Mouse (Mus musculus): ENCODE data around the gene Coro2b. TPM values are rescaled to one million over a fixed set of nuclear protein-coding genes. Genes with fewer than 3 reads are reported as not detected.

Coro2b gene
- polyA plus RNA-seq, 1 experiment from 2014 or later, result 9.0 TPM

- WGBS, result 77% methylated on average over 8 of the region's 8 CpGs
- no peak overlapping the region for H3K27ac ChIP-seq (ENCODE audit: low read depth)
- peaks cover 27% of the 10 kb centered on the region for H3K4me1 ChIP-seq (replicated peaks; ENCODE audit: control insufficient read depth, insufficient read depth, low read length)
These were observed 1.3 kb downstream of the Coro2b start for GRCm38 (mm10) chr9:62535566-62535965.

GRCm38 (mm10) chr9:62534691-62535090 is 2.2 kb downstream of the Coro2b start:
- ATAC-seq (replicated peaks; ENCODE audit: low FRiP score, low TSS enrichment, low read depth), result no peak
- H3K27ac ChIP-seq (ENCODE audit: low read depth), result no peak overlapping the region
- WGBS, result 90% methylated on average over 7 of the region's 7 CpGs
- H3K4me1 ChIP-seq (replicated peaks; ENCODE audit: control insufficient read depth, insufficient read depth, low read length), result peaks cover 27% of the 10 kb centered on the region
- H3K27me3 ChIP-seq (replicated peaks; ENCODE audit: control insufficient read depth, insufficient read depth, low read length), result peaks cover 15% of the 10 kb centered on the region; the same call in 1 of the 2 replicates
- H3K9me3 ChIP-seq (ENCODE audit: control insufficient read depth, low read length), result no peaks in the 10 kb centered on the region
- no peaks in the 10 kb centered on the region for H3K36me3 ChIP-seq (ENCODE audit: control insufficient read depth, insufficient read depth, low read length)
- no peak for DNase-seq (ENCODE audit: low spot score)
- no peak overlapping the region for H3K4me2 ChIP-seq (ENCODE audit: low read length)
- no peak overlapping the region for H3K4me3 ChIP-seq (ENCODE audit: low read depth, low read length)
- H3K9ac ChIP-seq (ENCODE audit: low read length), result no peak overlapping the region

More at GRCm38 (mm10) chr9:62535566-62535965, 1.3 kb downstream of the Coro2b start:
- DNase-seq (ENCODE audit: low spot score) (no peak), ATAC-seq (replicated peaks; ENCODE audit: low FRiP score, low TSS enrichment, low read depth) (no peak)
- peak overlapping the region; percentile 92 for H3K4me2 ChIP-seq (ENCODE audit: low read length)
- H3K27me3 ChIP-seq (replicated peaks; ENCODE audit: control insufficient read depth, insufficient read depth, low read length), result peaks cover 15% of the 10 kb centered on the region; the same call in 1 of the 2 replicates
- H3K4me3 ChIP-seq (ENCODE audit: low read depth, low read length), result 0 out of 2 replicates have a peak overlapping the region, but pooled peaks have one; percentile 62
- H3K9me3 ChIP-seq (ENCODE audit: control insufficient read depth, low read length), result no peaks in the 10 kb centered on the region
- no peaks in the 10 kb centered on the region for H3K36me3 ChIP-seq (ENCODE audit: control insufficient read depth, insufficient read depth, low read length)
- peak overlapping the region; percentile 61 for H3K9ac ChIP-seq (ENCODE audit: low read length)

GRCm38 (mm10) chr9:62534158-62534557 is 2.7 kb downstream of the Coro2b start:
- Histone ChIP-seq H3K4me2 (ENCODE audit: low read length) (no peak overlapping the region), H3K4me1 (replicated peaks; ENCODE audit: control insufficient read depth, insufficient read depth, low read length) (peaks cover 27% of the 10 kb centered on the region), H3K9me3 (ENCODE audit: control insufficient read depth, low read length) (no peaks in the 10 kb centered on the region), H3K9ac (ENCODE audit: low read length) (no peak overlapping the region), H3K27ac (ENCODE audit: low read depth) (no peak overlapping the region), H3K36me3 (ENCODE audit: control insufficient read depth, insufficient read depth, low read length) (no peaks in the 10 kb centered on the region), H3K4me3 (ENCODE audit: low read depth, low read length) (no peak overlapping the region), H3K27me3 (replicated peaks; ENCODE audit: control insufficient read depth, insufficient read depth, low read length) (peaks cover 13% of the 10 kb centered on the region; the same call in 1 of the 2 replicates)
- DNase-seq (ENCODE audit: low spot score) (no peak), ATAC-seq (replicated peaks; ENCODE audit: low FRiP score, low TSS enrichment, low read depth) (no peak)
- 94% methylated on average over 2 of the region's 2 CpGs for WGBS

DNA sequence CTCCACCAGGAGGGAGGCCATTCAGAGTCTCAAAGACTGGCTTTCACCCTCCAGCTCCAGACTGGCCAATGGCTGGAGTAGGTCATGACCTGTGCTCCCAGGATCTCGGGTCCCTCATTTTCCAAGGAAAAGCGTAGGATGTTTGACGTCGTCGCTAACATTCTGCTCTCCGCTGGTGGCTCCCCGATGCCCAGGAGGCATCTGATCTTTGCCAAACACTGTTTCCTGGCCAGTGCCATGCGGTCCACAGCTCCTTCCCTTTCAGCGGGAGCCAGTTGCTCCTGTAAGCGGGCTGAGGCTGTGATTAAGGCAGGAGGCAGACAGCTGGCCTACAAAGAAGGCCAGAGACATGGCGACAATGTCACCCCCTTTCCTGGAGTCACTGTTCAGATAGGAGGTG is 4.0 kb downstream of the Coro2b start:
- Histone ChIP-seq H3K9ac (ENCODE audit: low read length) (no peak overlapping the region), H3K27ac (ENCODE audit: low read depth) (peak overlapping the region; percentile 61; the same call in 1 of the 2 replicates), H3K9me3 (ENCODE audit: control insufficient read depth, low read length) (no peaks in the 10 kb centered on the region), H3K36me3 (ENCODE audit: control insufficient read depth, insufficient read depth, low read length) (no peaks in the 10 kb centered on the region), H3K4me3 (ENCODE audit: low read depth, low read length) (no peak overlapping the region), H3K4me2 (ENCODE audit: low read length) (no peak overlapping the region), H3K27me3 (replicated peaks; ENCODE audit: control insufficient read depth, insufficient read depth, low read length) (peaks cover 12% of the 10 kb centered on the region; the same call in 1 of the 2 replicates), H3K4me1 (replicated peaks; ENCODE audit: control insufficient read depth, insufficient read depth, low read length) (peaks cover 27% of the 10 kb centered on the region)
- DNase-seq (ENCODE audit: low spot score) (no peak), ATAC-seq (replicated peaks; ENCODE audit: low FRiP score, low TSS enrichment, low read depth) (no peak)
- 75% methylated on average over 11 of the region's 11 CpGs for WGBS

DNA sequence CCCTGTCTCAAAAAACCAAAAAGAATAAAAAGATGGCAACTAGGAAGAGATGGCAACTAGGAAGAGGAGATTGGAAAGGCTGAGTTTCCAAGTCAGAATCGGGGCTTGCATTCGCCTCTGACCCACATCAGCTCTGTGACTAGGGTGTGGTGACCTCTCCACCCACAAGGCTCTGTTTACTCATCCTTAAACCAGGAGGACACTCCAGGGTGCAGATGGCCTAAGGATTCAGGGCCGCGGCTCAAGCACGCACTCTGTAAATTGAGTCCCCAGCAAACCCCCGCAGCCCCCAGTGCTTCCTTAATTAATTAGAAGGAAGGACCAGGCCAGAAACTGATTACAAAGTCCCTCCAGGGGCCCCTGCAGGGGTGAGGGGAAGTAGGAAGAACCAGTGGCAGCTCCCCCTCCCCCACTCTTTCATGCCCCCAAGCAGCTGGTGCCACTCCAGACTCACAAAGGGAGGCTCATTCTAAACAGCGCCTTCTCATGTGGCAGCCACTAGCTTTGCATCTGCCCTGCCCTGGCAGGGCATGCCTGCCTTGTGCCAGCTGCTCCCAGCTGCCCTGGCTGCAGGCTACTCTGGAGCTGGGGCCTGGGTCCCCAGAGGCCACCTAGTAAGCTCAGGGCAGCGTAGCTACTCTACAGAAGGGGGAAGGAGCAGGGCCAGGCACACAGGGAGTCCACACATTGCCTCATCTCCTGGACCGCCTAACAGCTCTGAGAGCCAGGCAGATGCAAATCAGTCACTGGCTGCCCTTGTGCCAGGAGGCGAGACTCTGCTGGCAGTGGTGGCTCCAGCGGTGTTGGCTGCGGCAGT is 5.2 kb downstream of the Coro2b start:
- H3K4me3 ChIP-seq (ENCODE audit: low read depth, low read length), result no peak overlapping the region
- 39% methylated on average over 12 of the region's 12 CpGs for WGBS
- 0 out of 2 replicates have a peak overlapping the region, but pooled peaks have one; percentile 8 for H3K4me2 ChIP-seq (ENCODE audit: low read length)
- H3K9me3 ChIP-seq (ENCODE audit: control insufficient read depth, low read length), result no peaks in the 10 kb centered on the region
- H3K36me3 ChIP-seq (ENCODE audit: control insufficient read depth, insufficient read depth, low read length), result no peaks in the 10 kb centered on the region
- ATAC-seq (replicated peaks; ENCODE audit: low FRiP score, low TSS enrichment, low read depth), result no peak
- H3K4me1 ChIP-seq (replicated peaks; ENCODE audit: control insufficient read depth, insufficient read depth, low read length), result peaks cover 21% of the 10 kb centered on the region
- 0 out of 2 replicates have a peak overlapping the region, but pooled peaks have one; percentile 16 for H3K9ac ChIP-seq (ENCODE audit: low read length)
- H3K27me3 ChIP-seq (replicated peaks; ENCODE audit: control insufficient read depth, insufficient read depth, low read length), result peaks cover 8% of the 10 kb centered on the region; the same call in 1 of the 2 replicates
- peak overlapping the region; percentile 61 for H3K27ac ChIP-seq (ENCODE audit: low read depth)
- no peak for DNase-seq (ENCODE audit: low spot score)

GRCm38 (mm10) chr9:62528527-62528926 is 8.3 kb downstream of the Coro2b start:
- Histone ChIP-seq H3K4me1 (replicated peaks; ENCODE audit: control insufficient read depth, insufficient read depth, low read length) (peaks cover 34% of the 10 kb centered on the region), H3K4me3 (ENCODE audit: low read depth, low read length) (no peak overlapping the region), H3K27me3 (replicated peaks; ENCODE audit: control insufficient read depth, insufficient read depth, low read length) (no peaks in the 10 kb centered on the region), H3K9me3 (ENCODE audit: control insufficient read depth, low read length) (no peaks in the 10 kb centered on the region), H3K4me2 (ENCODE audit: low read length) (no peak overlapping the region), H3K9ac (ENCODE audit: low read length) (no peak overlapping the region), H3K36me3 (ENCODE audit: control insufficient read depth, insufficient read depth, low read length) (no peaks in the 10 kb centered on the region), H3K27ac (ENCODE audit: low read depth) (no peak overlapping the region)
- ATAC-seq (replicated peaks; ENCODE audit: low FRiP score, low TSS enrichment, low read depth) (no peak), DNase-seq (ENCODE audit: low spot score) (no peak)
- 80% methylated on average over 11 of the region's 11 CpGs for WGBS

GRCm38 (mm10) chr9:62526858-62527257 is 10.0 kb downstream of the Coro2b start:
- H3K9ac ChIP-seq (ENCODE audit: low read length), result no peak overlapping the region
- no peak overlapping the region for H3K4me2 ChIP-seq (ENCODE audit: low read length)
- DNase-seq (ENCODE audit: low spot score) (no peak), ATAC-seq (replicated peaks; ENCODE audit: low FRiP score, low TSS enrichment, low read depth) (no peak)
- H3K36me3 ChIP-seq (ENCODE audit: control insufficient read depth, insufficient read depth, low read length), result no peaks in the 10 kb centered on the region
- H3K27ac ChIP-seq (ENCODE audit: low read depth), result no peak overlapping the region
- 79% methylated on average over 8 of the region's 8 CpGs for WGBS
- no peaks in the 10 kb centered on the region for H3K27me3 ChIP-seq (replicated peaks; ENCODE audit: control insufficient read depth, insufficient read depth, low read length)
- no peaks in the 10 kb centered on the region for H3K9me3 ChIP-seq (ENCODE audit: control insufficient read depth, low read length)
- H3K4me1 ChIP-seq (replicated peaks; ENCODE audit: control insufficient read depth, insufficient read depth, low read length), result peaks cover 41% of the 10 kb centered on the region
- no peak overlapping the region for H3K4me3 ChIP-seq (ENCODE audit: low read depth, low read length)

DNA sequence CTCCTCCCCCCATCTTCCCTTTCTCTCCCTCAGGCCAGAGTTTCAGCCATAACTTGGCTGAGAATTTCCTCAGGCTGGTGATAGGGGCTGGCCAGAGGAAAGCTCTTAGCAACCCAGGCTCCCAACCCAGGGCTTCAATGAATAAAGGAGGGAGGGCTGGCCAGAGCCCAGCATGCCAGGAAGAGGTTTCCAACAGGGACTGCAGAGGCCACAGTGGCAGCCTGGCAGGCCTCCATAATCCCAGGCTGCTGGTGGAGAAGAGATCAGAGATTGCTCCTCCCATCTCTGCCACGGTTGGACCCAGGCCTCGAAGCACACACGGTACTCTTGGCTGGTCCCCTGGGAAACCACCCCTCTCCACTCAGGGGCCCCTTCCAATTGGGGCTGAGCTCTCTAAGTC is 10.4 kb downstream of the Coro2b start:
- 12% methylated on average over 3 of the region's 3 CpGs for WGBS
- ATAC-seq (replicated peaks; ENCODE audit: low FRiP score, low TSS enrichment, low read depth) (no peak), DNase-seq (ENCODE audit: low spot score) (no peak)
- H3K4me1 ChIP-seq (replicated peaks; ENCODE audit: control insufficient read depth, insufficient read depth, low read length), result peaks cover 41% of the 10 kb centered on the region
- H3K27me3 ChIP-seq (replicated peaks; ENCODE audit: control insufficient read depth, insufficient read depth, low read length), result no peaks in the 10 kb centered on the region
- no peak overlapping the region for H3K4me2 ChIP-seq (ENCODE audit: low read length)
- H3K36me3 ChIP-seq (ENCODE audit: control insufficient read depth, insufficient read depth, low read length), result no peaks in the 10 kb centered on the region
- no peaks in the 10 kb centered on the region for H3K9me3 ChIP-seq (ENCODE audit: control insufficient read depth, low read length)
- no peak overlapping the region for H3K4me3 ChIP-seq (ENCODE audit: low read depth, low read length)
- H3K27ac ChIP-seq (ENCODE audit: low read depth), result no peak overlapping the region
- no peak overlapping the region for H3K9ac ChIP-seq (ENCODE audit: low read length)

Measured in intestine, embryonic 14.5 days (tissue).